Mouse (Mus musculus): ENCODE measurements around the gene Amz2. TPM values are rescaled to one million over a fixed set of nuclear protein-coding genes. Genes with fewer than 3 reads are reported as not detected.

Amz2 gene
- polyA plus RNA-seq, 1 experiment from 2014 or later: 28.5 TPM

- WGBS (ENCODE audit: missing documents): 70% methylated on average over 5 of the region's 6 CpGs
- Histone ChIP-seq H3K27ac (peak within 1 kb of the TSS; percentile 46), H3K4me3 (ENCODE audit: inconsistent target) (no peak within 1 kb of the TSS), H3K79me2 (ENCODE audit: inconsistent target) (peaks cover 6% of the 10 kb centered on the region), H3K36me3 (ENCODE audit: inconsistent target) (no peaks in the 10 kb centered on the region)
Measured at GRCm38 (mm10) chr11:109413617-109414016, 12.1 kb upstream of the Amz2 start, which contains the start of gene 9930022D16Rik. TSS of gene 9930022D16Rik (plus strand) at chr11:109413917.

- H3K79me2 ChIP-seq (ENCODE audit: inconsistent target): peaks cover 12% of the 10 kb centered on the region
- H3K4me3 ChIP-seq (ENCODE audit: inconsistent target): no peak overlapping the region
- H3K27ac ChIP-seq: peak overlapping the region; percentile 46
- WGBS (ENCODE audit: missing documents): 54% methylated on average over 5 of the region's 5 CpGs
- no peaks in the 10 kb centered on the region for H3K36me3 ChIP-seq (ENCODE audit: inconsistent target)
Measured at GRCm38 (mm10) chr11:109414802-109415201, 10.9 kb upstream of the Amz2 start.

- peaks cover 12% of the 10 kb centered on the region for H3K79me2 ChIP-seq (ENCODE audit: inconsistent target)
- H3K27ac ChIP-seq: peak overlapping the region; percentile 95
- no peaks in the 10 kb centered on the region for H3K36me3 ChIP-seq (ENCODE audit: inconsistent target)
- no peak overlapping the region for H3K4me3 ChIP-seq (ENCODE audit: inconsistent target)
- 84% methylated on average over 8 of the region's 8 CpGs for whole genome bisulfite sequencing (ENCODE audit: missing documents)
Measured at GRCm38 (mm10) chr11:109416709-109417420, 8.9 kb upstream of the Amz2 start.

- Histone ChIP-seq H3K27ac (peak overlapping the region; percentile 95), H3K4me3 (ENCODE audit: inconsistent target) (peak overlapping the region; percentile 8; the same call in 1 of the 2 replicates), H3K79me2 (ENCODE audit: inconsistent target) (peaks cover 12% of the 10 kb centered on the region), H3K36me3 (ENCODE audit: inconsistent target) (no peaks in the 10 kb centered on the region)
- 14% methylated on average over 9 of the region's 9 CpGs for WGBS (ENCODE audit: missing documents)
Measured at GRCm38 (mm10) chr11:109417472-109418040, 8.2 kb upstream of the Amz2 start.

- 45% methylated on average over 4 of the region's 4 CpGs for WGBS (ENCODE audit: missing documents)
- H3K36me3 ChIP-seq (ENCODE audit: inconsistent target): no peaks in the 10 kb centered on the region
- H3K4me3 ChIP-seq (ENCODE audit: inconsistent target): no peak overlapping the region
- H3K27ac ChIP-seq: peak overlapping the region; percentile 79
- H3K79me2 ChIP-seq (ENCODE audit: inconsistent target): peaks cover 12% of the 10 kb centered on the region
Measured at GRCm38 (mm10) chr11:109419461-109419860, 6.3 kb upstream of the Amz2 start.

GRCm38 (mm10) chr11:109419961-109420566, 5.7 kb upstream of the Amz2 start:
- 4% methylated on average over 16 of the region's 16 CpGs for WGBS (ENCODE audit: missing documents)
- Histone ChIP-seq H3K36me3 (ENCODE audit: inconsistent target) (no peaks in the 10 kb centered on the region), H3K27ac (peak overlapping the region; percentile 79), H3K79me2 (ENCODE audit: inconsistent target) (peaks cover 12% of the 10 kb centered on the region), H3K4me3 (ENCODE audit: inconsistent target) (peak overlapping the region; percentile 5; the same call in 1 of the 2 replicates)

GRCm38 (mm10) chr11:109420567-109420962, 5.2 kb upstream of the Amz2 start:
- H3K36me3 ChIP-seq (ENCODE audit: inconsistent target): no peaks in the 10 kb centered on the region
- H3K27ac ChIP-seq: peak overlapping the region; percentile 79
- H3K4me3 ChIP-seq (ENCODE audit: inconsistent target): peak overlapping the region; percentile 5; the same call in 1 of the 2 replicates
- peaks cover 12% of the 10 kb centered on the region for H3K79me2 ChIP-seq (ENCODE audit: inconsistent target)
- WGBS (ENCODE audit: missing documents): 23% methylated on average over 14 of the region's 14 CpGs

- WGBS (ENCODE audit: missing documents): 53% methylated on average over 5 of the region's 5 CpGs
- H3K79me2 ChIP-seq (ENCODE audit: inconsistent target): peaks cover 12% of the 10 kb centered on the region
- H3K36me3 ChIP-seq (ENCODE audit: inconsistent target): no peaks in the 10 kb centered on the region
- H3K27ac ChIP-seq: peak overlapping the region; percentile 79; the same call in 1 of the 2 replicates
- H3K4me3 ChIP-seq (ENCODE audit: inconsistent target): no peak overlapping the region
Measured at GRCm38 (mm10) chr11:109421205-109421604, 4.5 kb upstream of the Amz2 start.

GRCm38 (mm10) chr11:109422263-109422662, 3.5 kb upstream of the Amz2 start:
- 95% methylated on average over 4 of the region's 4 CpGs for WGBS (ENCODE audit: missing documents)
- Histone ChIP-seq H3K79me2 (ENCODE audit: inconsistent target) (peaks cover 20% of the 10 kb centered on the region), H3K27ac (no peak overlapping the region), H3K36me3 (ENCODE audit: inconsistent target) (no peaks in the 10 kb centered on the region), H3K4me3 (ENCODE audit: inconsistent target) (no peak overlapping the region)

GRCm38 (mm10) chr11:109423294-109423693, 2.5 kb upstream of the Amz2 start:
- Histone ChIP-seq H3K79me2 (ENCODE audit: inconsistent target) (peaks cover 21% of the 10 kb centered on the region), H3K4me3 (ENCODE audit: inconsistent target) (no peak overlapping the region), H3K27ac (no peak overlapping the region), H3K36me3 (ENCODE audit: inconsistent target) (no peaks in the 10 kb centered on the region)
- 67% methylated on average over 1 of the region's 1 CpGs for WGBS (ENCODE audit: missing documents)

- 0% methylated on average over 11 of the region's 11 CpGs for WGBS (ENCODE audit: missing documents)
- Histone ChIP-seq H3K79me2 (ENCODE audit: inconsistent target) (peaks cover 11% of the 10 kb centered on the region; the same call in 1 of the 2 replicates), H3K4me3 (ENCODE audit: inconsistent target) (peak overlapping the region; percentile 78), H3K36me3 (ENCODE audit: inconsistent target) (peaks cover 22% of the 10 kb centered on the region), H3K27ac (peak overlapping the region; percentile 81)
Measured at GRCm38 (mm10) chr11:109426272-109426586, 483 bp downstream of the Amz2 start.

GRCm38 (mm10) chr11:109427353-109427752, 1.6 kb downstream of the Amz2 start:
- peaks cover 22% of the 10 kb centered on the region for H3K36me3 ChIP-seq (ENCODE audit: inconsistent target)

GRCm38 (mm10) chr11:109434233-109434798, 8.6 kb downstream of the Amz2 start:
- 76% methylated on average over 16 of the region's 16 CpGs for WGBS (ENCODE audit: missing documents)
- no peaks in the 10 kb centered on the region for H3K79me2 ChIP-seq (ENCODE audit: inconsistent target)
- H3K36me3 ChIP-seq (ENCODE audit: inconsistent target): peaks cover 28% of the 10 kb centered on the region
- no peak overlapping the region for H3K27ac ChIP-seq
- H3K4me3 ChIP-seq (ENCODE audit: inconsistent target): no peak overlapping the region

More at GRCm38 (mm10) chr11:109427353-109427752, 1.6 kb downstream of the Amz2 start:
- H3K79me2 ChIP-seq (ENCODE audit: inconsistent target): peaks cover 11% of the 10 kb centered on the region; the same call in 1 of the 2 replicates
- H3K27ac ChIP-seq: no peak overlapping the region
- 91% methylated on average over 5 of the region's 5 CpGs for WGBS (ENCODE audit: missing documents)
- H3K4me3 ChIP-seq (ENCODE audit: inconsistent target): no peak overlapping the region

- Histone ChIP-seq H3K36me3 (ENCODE audit: inconsistent target) (0 out of 2 replicates have a peak, but pooled peaks cover 12% of the 10 kb centered on the region), H3K27ac (no peak overlapping the region), H3K79me2 (ENCODE audit: inconsistent target) (no peaks in the 10 kb centered on the region), H3K4me3 (ENCODE audit: inconsistent target) (no peak overlapping the region)
- WGBS (ENCODE audit: missing documents): 81% methylated on average over 6 of the region's 8 CpGs
Measured at GRCm38 (mm10) chr11:109436889-109437288, 11.1 kb downstream of the Amz2 start.

Measured in macrophage (primary cell).